Mouse (Mus musculus) erythroblast, embryonic 14.5 days (primary cell): ENCODE data around the gene Slc38a9.

Experiments used
- GATA1 ChIP-seq: IDR thresholded peaks from 2 replicates; pipeline ENCODE4 v1.6.1; 2012; ENCODE audit warnings: low read length, inconsistent platforms, mixed read lengths
- TAL1 ChIP-seq: IDR thresholded peaks from 3 replicates; pipeline ENCODE4 v1.6.1; 2012; ENCODE audit warnings: low read length, inconsistent platforms, mixed read lengths

- TF ChIP-seq GATA1 (no peak), TAL1 (no peak)
These were observed 125.6 kb downstream of the Slc38a9 start for GRCm38 (mm10) chr13:112786142-112786541.
